Mouse (Mus musculus) cerebellum, adult 11 months (tissue): ENCODE results near the gene Ndc80.
"Not testable (repeated sequence)": the region's sequence is repeated elsewhere in the genome, so short reads cannot be mapped to it uniquely, and the experiment has no call there.

Experiments used
- DNase-seq: peaks from one replicate; pipeline ENCODE4 v3.0.0; 2022

Gene Ndc80

GRCm38 (mm10) chr17:71526711-71527564 is at the start of gene Ndc80:
Gene Ndc80, minus strand, starts transcription at chr17:71526857.
- peak; percentile 95 for DNase-seq

- DNase-seq: peak; percentile 8
Measured at GRCm38 (mm10) chr17:71561631-71562030, 35.0 kb upstream of the Ndc80 start.

- DNase-seq: no peak
Measured at GRCm38 (mm10) chr17:71552901-71553300, 26.2 kb upstream of the Ndc80 start.

GRCm38 (mm10) chr17:71551757-71552451 is 25.2 kb upstream of the Ndc80 start, which contains the start of gene Spdya:
Gene Spdya, plus strand, starts transcription at chr17:71552061.
- peak; percentile 89 for DNase-seq

- no peak for DNase-seq
Measured at GRCm38 (mm10) chr17:71551350-71551749, 24.7 kb upstream of the Ndc80 start.

GRCm38 (mm10) chr17:71548586-71548985 is 21.9 kb upstream of the Ndc80 start:
- DNase-seq: no peak

GRCm38 (mm10) chr17:71537164-71537563 is 10.5 kb upstream of the Ndc80 start:
- no peak for DNase-seq

- not testable (repeated sequence) for DNase-seq
Measured at GRCm38 (mm10) chr17:71535595-71535994, 8.9 kb upstream of the Ndc80 start.

- DNase-seq: no peak
Measured at GRCm38 (mm10) chr17:71528042-71528441, 1.4 kb upstream of the Ndc80 start.

- no peak for DNase-seq
Measured at GRCm38 (mm10) chr17:71526302-71526708, 352 bp downstream of the Ndc80 start.

GRCm38 (mm10) chr17:71510297-71510696 is 16.4 kb downstream of the Ndc80 start:
- no peak for DNase-seq

GRCm38 (mm10) chr17:71506832-71507231 is 19.8 kb downstream of the Ndc80 start:
- DNase-seq: no peak

- no peak for DNase-seq
Measured at GRCm38 (mm10) chr17:71495784-71496183, 30.9 kb downstream of the Ndc80 start.

- no peak for DNase-seq
Measured at GRCm38 (mm10) chr17:71491332-71491686, 35.3 kb downstream of the Ndc80 start.

- DNase-seq: no peak
Measured at GRCm38 (mm10) chr17:71490666-71491331, 35.9 kb downstream of the Ndc80 start.

- no peak for DNase-seq
Measured at GRCm38 (mm10) chr17:71489703-71490461, 36.8 kb downstream of the Ndc80 start.

- no peak for DNase-seq
Measured at GRCm38 (mm10) chr17:71486231-71486851, 40.3 kb downstream of the Ndc80 start.

GRCm38 (mm10) chr17:71485791-71486230 is 40.8 kb downstream of the Ndc80 start:
- DNase-seq: no peak

GRCm38 (mm10) chr17:71484711-71485110 is 41.9 kb downstream of the Ndc80 start:
- DNase-seq: no peak

- DNase-seq: no peak
Measured at GRCm38 (mm10) chr17:71483418-71484060, 43.1 kb downstream of the Ndc80 start.

- no peak for DNase-seq
Measured at GRCm38 (mm10) chr17:71479381-71479901, 47.2 kb downstream of the Ndc80 start.
